Mouse (Mus musculus): ENCODE data around the gene Ylpm1. TPM values are rescaled to one million over a fixed set of nuclear protein-coding genes. Genes with fewer than 3 reads are reported as not detected.

Gene Ylpm1
- polyA plus RNA-seq (2012; ENCODE audit: low replicate concordance): 37.3 and 38.0 TPM in 2 replicates

GRCm38 (mm10) chr12:84996083-84996496 is at the start of gene Ylpm1:
Ylpm1 (plus strand) TSS chr12:84996321.

GRCm38 (mm10) chr12:84970428-84971096 is 25.6 kb upstream of the Ylpm1 start, which contains the start of the genes Fcf1 and Arel1:
Fcf1 (plus strand) TSS chr12:84970897.
Arel1 (minus strand) TSS chr12:84970900.

GRCm38 (mm10) chr12:85110698-85111592 is 114.8 kb downstream of the Ylpm1 start, which contains the start of the genes Prox2 and Dlst:
Prox2 (minus strand) TSS chr12:85110759.
Dlst (plus strand) TSS chr12:85110833.

Other genes starting within 250 kb of the Ylpm1 start
- 15.4 and 355 TPM in 2 replicates for gene Npc2, start 223.2 kb upstream of the Ylpm1 start, polyA plus RNA-seq (2012; ENCODE audit: low replicate concordance)
- 23.6 and 39.8 TPM in 2 replicates for gene Isca2, start 223.1 kb upstream of the Ylpm1 start, polyA plus RNA-seq (2012; ENCODE audit: low replicate concordance)
- gene Ltbp2, start 119.8 kb upstream of the Ylpm1 start, polyA plus RNA-seq (2012; ENCODE audit: low replicate concordance): 2.3 and 2.6 TPM in 2 replicates
- 5.4 and 18.2 TPM in 2 replicates for gene Fcf1, start 25.4 kb upstream of the Ylpm1 start, polyA plus RNA-seq (2012; ENCODE audit: low replicate concordance)
- gene Arel1, start 25.4 kb upstream of the Ylpm1 start, polyA plus RNA-seq (2012; ENCODE audit: low replicate concordance): 4.9 and 11.6 TPM in 2 replicates
- gene Prox2, start 114.4 kb downstream of the Ylpm1 start, polyA plus RNA-seq (2012; ENCODE audit: low replicate concordance): 5.1 and 6.5 TPM in 2 replicates
- gene Dlst, start 114.5 kb downstream of the Ylpm1 start, polyA plus RNA-seq (2012; ENCODE audit: low replicate concordance): 290 and 660 TPM in 2 replicates
- gene Rps6kl1, start 154.9 kb downstream of the Ylpm1 start, polyA plus RNA-seq (2012; ENCODE audit: low replicate concordance): 0.42 and 0.45 TPM in 2 replicates
- 0.12 and 0.29 TPM in 2 replicates for gene Pgf, start 181.5 kb downstream of the Ylpm1 start, polyA plus RNA-seq (2012; ENCODE audit: low replicate concordance)
- 114 and 244 TPM in 2 replicates for gene Eif2b2, start 223.2 kb downstream of the Ylpm1 start, polyA plus RNA-seq (2012; ENCODE audit: low replicate concordance)